Mouse (Mus musculus) spleen, postnatal 4 days (tissue): ENCODE measurements around the gene Kctd10.
A peak's percentile ranks its signal among the peaks of the same experiment; 100 is the strongest.

Source experiments
- DNase-seq, 2 experiments: peaks; one replicate each; pipeline ENCODE4 v3.0.0; 2022; ENCODE audit warnings: low spot score in 2 of 2

Kctd10 gene

GRCm38 (mm10) chr5:114345538-114345937, 34.8 kb downstream of the Kctd10 start:
- DNase-seq, result peak in 1 of 2 experiments; percentile 40

DNA sequence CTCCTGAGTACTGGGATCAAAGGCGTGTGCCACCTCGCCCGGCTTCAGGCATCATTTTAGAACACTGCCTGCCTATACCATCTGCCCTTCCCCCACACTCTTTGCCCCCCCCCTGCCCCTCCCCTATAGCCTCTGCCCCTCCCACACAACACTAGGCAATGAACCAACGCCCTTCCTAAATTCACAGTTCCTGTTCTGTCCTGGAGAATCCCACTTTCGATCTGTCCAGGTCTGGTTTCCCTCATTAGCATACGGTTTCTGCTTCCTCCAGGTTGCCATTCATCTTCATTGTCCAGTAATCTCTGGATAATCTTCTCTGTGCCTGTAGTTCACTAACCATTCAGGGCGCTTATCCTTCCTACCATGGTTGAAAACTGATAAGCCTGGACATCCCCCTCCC, 36.7 kb downstream of the Kctd10 start:
- no peak for DNase-seq

- DNase-seq, result no peak
Observed at GRCm38 (mm10) chr5:114342996-114343395, 37.3 kb downstream of the Kctd10 start.

- peak; percentile 45 to 75 for DNase-seq
Observed at GRCm38 (mm10) chr5:114323791-114324507, 56.4 kb downstream of the Kctd10 start.

DNA sequence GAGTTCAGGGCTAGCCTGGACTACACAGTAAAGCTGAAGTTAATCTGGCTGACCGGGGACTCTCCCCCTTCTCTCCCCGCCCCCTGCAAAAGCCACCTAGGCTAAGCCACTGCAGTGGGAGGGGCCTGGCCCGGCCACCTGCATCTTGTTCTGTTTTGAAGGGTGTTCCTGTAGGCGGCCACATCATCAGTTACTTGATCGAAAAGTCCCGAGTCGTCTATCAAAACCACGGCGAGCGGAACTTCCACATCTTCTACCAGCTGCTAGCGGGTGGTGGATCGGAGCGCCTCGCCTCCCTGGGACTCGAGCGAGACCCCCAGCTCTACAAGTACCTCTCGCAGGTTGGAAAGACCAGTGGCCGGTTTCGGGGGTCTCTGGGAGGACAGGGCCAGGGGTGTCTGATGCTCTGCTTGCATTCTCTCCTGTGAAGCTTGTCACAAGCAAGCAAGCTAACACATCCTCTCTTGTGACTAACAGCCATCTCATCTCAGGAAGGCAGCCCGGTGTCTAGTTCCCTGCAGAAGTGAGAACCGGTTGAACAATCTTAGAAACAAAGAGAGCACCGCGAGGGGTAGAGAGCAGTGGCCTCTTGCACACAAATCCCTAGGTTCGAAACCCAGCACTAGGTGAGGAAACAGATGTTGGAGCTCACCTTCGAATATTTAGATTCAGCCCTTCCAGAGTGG, 57.1 kb downstream of the Kctd10 start:
- peak in 1 of 2 experiments; percentile 34 for DNase-seq
